Mouse (Mus musculus) small intestine, adult 2 months (tissue): ENCODE results near the gene Cwc22. TPM values are rescaled to one million over a fixed set of nuclear protein-coding genes. Genes with fewer than 3 reads are reported as not detected.

Experiments used
- H3K27ac ChIP-seq: fragments of 200-500 bp; 2 replicates; pipeline ENCODE4 v1.5.1; 2012; ENCODE audit warnings: low read depth, low read length, control low read depth, inconsistent platforms; ENCODE audit not compliant: insufficient read depth
- H3K27me3 ChIP-seq: fragments of 200-500 bp; 2 replicates; pipeline ENCODE4 v1.6.1; 2012; ENCODE audit warnings: mild to moderate bottlenecking, moderate library complexity, low read length, inconsistent platforms; ENCODE audit not compliant: control insufficient read depth, insufficient read depth
- H3K36me3 ChIP-seq: fragments of 200-500 bp; 2 replicates; pipeline ENCODE4 v1.6.1; 2012; ENCODE audit warnings: mild to moderate bottlenecking, low read length, control low read depth, inconsistent platforms; ENCODE audit not compliant: control insufficient read depth, insufficient read depth
- H3K4me1 ChIP-seq: fragments of 200-500 bp; 2 replicates; pipeline ENCODE4 v1.6.1; 2012; ENCODE audit warnings: low read length, inconsistent platforms, mixed read lengths; ENCODE audit not compliant: control insufficient read depth, insufficient read depth, insufficient read length
- H3K4me3 ChIP-seq: fragments of 200-500 bp; 2 replicates; pipeline ENCODE4 v1.5.1; 2012; ENCODE audit warnings: low read depth, mild to moderate bottlenecking, control low read depth, inconsistent platforms, low read length, moderate library complexity
- CTCF ChIP-seq: fragments of 200-500 bp; IDR thresholded peaks from 2 replicates; pipeline ENCODE4 v1.5.1; 2012; ENCODE audit warnings: low read depth, mild to moderate bottlenecking, control low read depth, inconsistent platforms, low read length, moderate library complexity, mixed read lengths; ENCODE audit not compliant: insufficient replicate concordance, insufficient read length; ENCODE audit errors: extremely low read depth
- POLR2A ChIP-seq: fragments of 200-500 bp; IDR thresholded peaks from 2 replicates; pipeline ENCODE4 v1.6.1; 2012; ENCODE audit warnings: low read depth, mild to moderate bottlenecking, control low read depth, inconsistent platforms, low read length, moderate library complexity
- WGBS: fragments of 180-500 bp; shearing (Covaris S2); methylation state at CpG from one replicate; pipeline ENCODE4 v1.1.7; 2018; 5-methylcytosine and 5-hydroxymethylcytosine counted together
- polyA plus RNA-seq: library from polyadenylated mRNA; depleted of rRNA; stranded (reverse); fragments of >200 nt; gene quantifications from 2 replicates; pipeline ENCODE4 v1.2.3, GENCODE M21; 2012; rRNA removed

Gene Cwc22
- polyA plus RNA-seq, 1 experiment, result 0.91 TPM

DNA sequence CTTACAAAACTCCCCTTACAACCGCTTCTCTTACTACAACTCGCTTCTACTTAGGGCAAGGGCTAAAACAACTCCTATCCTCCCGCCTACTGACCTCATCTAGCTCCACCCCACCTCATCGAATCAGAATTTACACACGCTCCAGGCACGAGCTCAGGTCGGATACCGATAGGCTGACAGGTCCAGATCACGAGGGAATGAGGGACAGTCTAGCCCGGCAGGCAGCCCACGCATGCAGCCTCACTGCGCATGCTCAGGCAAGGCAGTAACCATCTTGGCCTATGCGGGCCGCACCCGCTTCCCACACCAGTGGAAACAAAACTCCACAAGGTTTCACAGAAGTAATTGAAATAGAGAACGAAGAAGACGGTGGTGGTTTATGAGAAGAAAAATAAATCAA is 106.6 kb downstream of the Cwc22 start:
- WGBS, result 89% methylated on average over 17 of the region's 17 CpGs

GRCm38 (mm10) chr2:77838688-77839087 is 107.5 kb downstream of the Cwc22 start:
- no peaks in the 10 kb centered on the region for H3K4me1 ChIP-seq
- H3K27me3 ChIP-seq, result no peaks in the 10 kb centered on the region
- H3K36me3 ChIP-seq, result no peaks in the 10 kb centered on the region
- H3K27ac ChIP-seq, result no peak overlapping the region
- TF ChIP-seq POLR2A (no peak), CTCF (no peak)
- 66% methylated on average over 1 of the region's 1 CpGs for WGBS
- H3K4me3 ChIP-seq, result no peak overlapping the region

More for the DNA sequence above, 106.6 kb downstream of the Cwc22 start:
- TF ChIP-seq POLR2A (no peak), CTCF (no peak)
- H3K4me1 ChIP-seq, result no peaks in the 10 kb centered on the region
- no peak overlapping the region for H3K27ac ChIP-seq
- no peak overlapping the region for H3K4me3 ChIP-seq
- H3K36me3 ChIP-seq, result no peaks in the 10 kb centered on the region
- H3K27me3 ChIP-seq, result no peaks in the 10 kb centered on the region

- H3K4me3 ChIP-seq, result no peak overlapping the region
- H3K36me3 ChIP-seq, result no peaks in the 10 kb centered on the region
- 43% methylated on average over 3 of the region's 3 CpGs for WGBS
- no peaks in the 10 kb centered on the region for H3K4me1 ChIP-seq
- H3K27me3 ChIP-seq, result no peaks in the 10 kb centered on the region
- H3K27ac ChIP-seq, result no peak overlapping the region
- TF ChIP-seq POLR2A, result no peak
- no peak for TF ChIP-seq CTCF
Observed at GRCm38 (mm10) chr2:77835781-77836180, 110.4 kb downstream of the Cwc22 start.

Other genes starting within 250 kb of the Cwc22 start
- gene Zfp385b, start 126.7 kb downstream of the Cwc22 start, polyA plus RNA-seq, result 2.3 and 3.4 TPM in 2 replicates